Mouse (Mus musculus) spleen, adult 18-20 months (tissue): ENCODE results near the gene Rbp7.

Experiments used
- DNase-seq, 2 experiments: peaks; one replicate each; pipeline ENCODE4 v3.0.0; 2022; ENCODE audit warnings: mixed read lengths in 2 of 2

The Rbp7 gene

GRCm38 (mm10) chr4:149405713-149406443 is 48.9 kb downstream of the Rbp7 start:
- DNase-seq: no peak

- no peak for DNase-seq
Observed at GRCm38 (mm10) chr4:149404640-149405465, 49.9 kb downstream of the Rbp7 start.

DNA sequence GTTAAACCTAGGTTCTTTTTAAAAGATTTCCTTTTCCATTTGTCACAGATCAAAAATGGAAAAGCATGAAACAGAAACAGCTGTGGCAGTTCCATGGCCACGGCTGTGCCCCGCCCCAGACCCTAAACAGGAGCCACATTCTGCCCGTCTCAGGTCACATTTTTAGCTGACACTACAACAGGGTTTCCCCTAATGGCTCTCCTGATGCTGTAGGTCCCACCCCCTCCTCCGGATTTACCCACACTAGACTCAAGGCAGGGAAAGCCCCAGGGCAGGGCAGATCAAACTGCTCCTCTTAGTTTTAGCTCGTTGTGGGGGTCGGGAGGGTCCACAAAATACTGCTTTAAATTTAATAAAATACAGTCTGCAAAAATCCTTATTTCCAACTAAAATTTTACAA is 51.7 kb downstream of the Rbp7 start:
- no peak for DNase-seq

- no peak for DNase-seq
Observed at GRCm38 (mm10) chr4:149401591-149401982, 53.2 kb downstream of the Rbp7 start.

GRCm38 (mm10) chr4:149400878-149401590 is 53.7 kb downstream of the Rbp7 start:
- no peak for DNase-seq
